Mouse (Mus musculus) limb, embryonic 11.5 days (tissue): ENCODE results near the gene Gm11111. TPM values are rescaled to one million over a fixed set of nuclear protein-coding genes. Genes with fewer than 3 reads are reported as not detected.
A peak's percentile ranks its signal among the peaks of the same experiment; 100 is the strongest.

Experiments used
- ATAC-seq: fragments of 200-750 bp; cut with Nextera tagmentation; 2 replicates; pipeline ENCODE4 v1.8.0; 2017; ENCODE audit warnings: low read depth; ENCODE audit not compliant: insufficient number of reproducible peaks, low FRiP score, low TSS enrichment
- DNase-seq: peaks from one replicate; pipeline ENCODE4 v3.0.0-alpha.2; 2015; ENCODE audit warnings: low spot score
- H3K27ac ChIP-seq: fragments of 300-500 bp; sonication (generic); replicated peaks from 2 replicates; pipeline ENCODE4 v1.5.1; 2014; ENCODE audit warnings: low read depth, mild to moderate bottlenecking, low read length
- H3K27me3 ChIP-seq: fragments of 300-500 bp; sonication (generic); 2 replicates; pipeline ENCODE4 v1.6.1; 2014; ENCODE audit warnings: mild to moderate bottlenecking, low read length, mixed read lengths; ENCODE audit not compliant: control insufficient read depth, insufficient read depth
- H3K36me3 ChIP-seq: fragments of 300-500 bp; sonication (generic); 2 replicates; pipeline ENCODE4 v1.6.1; 2014; ENCODE audit warnings: mild to moderate bottlenecking, low read length, moderate library complexity, mixed read lengths; ENCODE audit not compliant: control insufficient read depth, insufficient read depth
- H3K4me1 ChIP-seq: fragments of 300-500 bp; sonication (generic); 2 replicates; pipeline ENCODE4 v1.6.1; 2014; ENCODE audit warnings: low read length, mixed read lengths; ENCODE audit not compliant: control insufficient read depth, insufficient read depth
- H3K4me2 ChIP-seq: fragments of 300-500 bp; sonication (generic); 2 replicates; pipeline ENCODE4 v1.6.1; 2014; ENCODE audit warnings: low read depth, mild to moderate bottlenecking, moderate library complexity; ENCODE audit not compliant: severe bottlenecking
- H3K4me3 ChIP-seq: fragments of 300-500 bp; sonication (generic); 2 replicates; pipeline ENCODE4 v1.5.1; 2014; ENCODE audit warnings: low read depth, low read length
- H3K9ac ChIP-seq: fragments of 300-500 bp; sonication (generic); 2 replicates; pipeline ENCODE4 v1.6.1; 2014; ENCODE audit warnings: mild to moderate bottlenecking, low read length
- H3K9me3 ChIP-seq: fragments of 300-500 bp; sonication (generic); 2 replicates; pipeline ENCODE4 v1.6.1; 2016; ENCODE audit warnings: low read length; ENCODE audit not compliant: control insufficient read depth
- WGBS: fragments of 180-500 bp; shearing (Covaris S2); extraction: QIAGEN DNeasy Blood & Tissue Kit; methylation state at CpG from one replicate; pipeline ENCODE4 v1.1.7; 2014; 5-methylcytosine and 5-hydroxymethylcytosine counted together
- polyA plus RNA-seq: library from polyadenylated mRNA; unstranded; fragments of >200 nt; fragmentation: Nextera tagmentation; extraction: Ambion mirVana; gene quantifications from 2 replicates; pipeline ENCODE4 v1.2.1, GENCODE M21; 2014

Gm11111 gene
- polyA plus RNA-seq, 1 experiment from 2014 or later: not detected

DNA sequence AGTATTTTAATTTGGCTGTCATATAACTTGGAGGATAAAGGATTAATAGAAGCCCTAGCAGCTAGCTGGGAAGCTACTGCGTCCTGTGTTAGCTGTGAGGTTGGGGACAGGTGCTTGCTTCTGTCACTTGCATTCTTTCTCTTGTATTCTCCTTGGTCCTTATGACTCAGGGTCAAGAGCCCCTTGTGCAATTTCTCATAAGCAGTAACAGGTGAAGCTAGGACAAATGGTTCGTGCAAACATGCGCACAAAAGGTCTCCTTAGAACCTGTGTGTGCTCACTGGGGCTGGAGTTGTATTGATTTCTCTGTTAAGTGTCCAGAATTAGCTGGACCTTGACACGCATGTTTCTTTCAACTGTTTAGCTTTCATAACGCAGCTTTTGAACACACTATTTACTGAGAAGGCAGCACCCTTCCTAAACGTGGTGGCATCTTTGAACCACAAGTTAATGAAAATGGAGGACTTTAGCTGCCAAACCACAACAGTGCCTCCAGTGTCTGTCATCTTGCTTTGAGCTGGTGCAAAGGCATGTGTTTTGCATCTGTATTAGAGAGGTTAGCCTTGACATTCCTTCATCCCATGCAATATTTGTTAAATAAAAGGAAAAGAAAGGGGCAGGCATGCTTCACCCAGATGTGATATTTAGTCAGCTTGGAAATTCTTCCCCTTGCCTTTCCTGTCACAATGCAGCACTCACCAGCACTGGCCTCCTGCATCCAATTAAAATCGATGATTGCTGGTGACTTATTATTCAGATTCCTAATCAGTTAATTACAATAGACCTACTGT is 511 bp downstream of the Gm11111 start:
- H3K9me3 ChIP-seq: no peaks in the 10 kb centered on the region
- no peaks in the 10 kb centered on the region for H3K36me3 ChIP-seq
- no peaks in the 10 kb centered on the region for H3K27me3 ChIP-seq
- no peak overlapping the region for H3K9ac ChIP-seq
- no peak overlapping the region for H3K27ac ChIP-seq
- H3K4me3 ChIP-seq: no peak overlapping the region
- WGBS: 62% methylated on average over 7 of the region's 7 CpGs
- ATAC-seq (no peak), DNase-seq (no peak)
- H3K4me2 ChIP-seq: no peak overlapping the region
- no peaks in the 10 kb centered on the region for H3K4me1 ChIP-seq

DNA sequence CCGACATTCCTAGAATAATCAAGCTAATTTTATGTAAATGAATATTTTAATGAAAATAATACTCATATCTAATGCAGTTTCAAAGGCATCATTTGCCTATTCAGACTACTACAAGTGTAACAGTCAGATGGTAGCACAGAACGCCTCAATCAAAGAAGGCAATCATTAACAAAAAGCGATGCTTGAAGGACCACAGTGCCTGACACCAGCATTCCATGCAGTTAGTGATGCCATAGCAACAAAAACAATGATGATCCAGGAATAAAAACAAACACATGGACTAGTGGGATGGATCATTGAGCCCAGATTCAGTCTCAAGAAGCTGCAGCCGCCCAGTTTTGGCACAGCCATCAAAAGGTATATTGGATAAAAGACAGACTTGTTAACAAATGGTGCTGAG is 8.8 kb downstream of the Gm11111 start:
- Histone ChIP-seq H3K27ac (no peak overlapping the region), H3K36me3 (no peaks in the 10 kb centered on the region), H3K27me3 (no peaks in the 10 kb centered on the region), H3K9ac (no peak overlapping the region), H3K9me3 (no peaks in the 10 kb centered on the region), H3K4me2 (no peak overlapping the region), H3K4me3 (no peak overlapping the region), H3K4me1 (no peaks in the 10 kb centered on the region)
- ATAC-seq (no peak), DNase-seq (no peak)
- WGBS: 92% methylated on average over 4 of the region's 4 CpGs

DNA sequence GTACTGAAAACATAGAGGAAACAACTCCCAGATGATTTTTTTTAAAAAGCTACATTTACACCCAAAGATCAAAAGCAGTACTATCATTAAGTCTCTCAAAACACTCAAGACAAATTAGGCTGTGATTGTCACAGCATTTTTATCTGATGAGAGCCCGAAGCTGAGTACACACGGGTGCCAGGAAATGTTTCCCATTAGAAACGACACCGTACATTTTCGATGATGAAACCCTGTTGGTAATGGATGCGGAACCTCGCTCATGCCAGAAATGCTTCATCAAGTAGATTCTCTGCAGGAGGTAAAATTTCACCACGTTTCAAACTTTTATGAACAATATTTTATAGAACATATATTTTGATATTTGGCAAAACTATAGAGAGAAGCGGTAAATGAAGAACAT is 10.3 kb downstream of the Gm11111 start:
- Histone ChIP-seq H3K4me1 (no peaks in the 10 kb centered on the region), H3K9me3 (no peaks in the 10 kb centered on the region), H3K27ac (no peak overlapping the region), H3K27me3 (no peaks in the 10 kb centered on the region), H3K4me3 (no peak overlapping the region), H3K4me2 (no peak overlapping the region), H3K9ac (no peak overlapping the region), H3K36me3 (no peaks in the 10 kb centered on the region)
- DNase-seq (no peak), ATAC-seq (no peak)
- 77% methylated on average over 9 of the region's 9 CpGs for WGBS

DNA sequence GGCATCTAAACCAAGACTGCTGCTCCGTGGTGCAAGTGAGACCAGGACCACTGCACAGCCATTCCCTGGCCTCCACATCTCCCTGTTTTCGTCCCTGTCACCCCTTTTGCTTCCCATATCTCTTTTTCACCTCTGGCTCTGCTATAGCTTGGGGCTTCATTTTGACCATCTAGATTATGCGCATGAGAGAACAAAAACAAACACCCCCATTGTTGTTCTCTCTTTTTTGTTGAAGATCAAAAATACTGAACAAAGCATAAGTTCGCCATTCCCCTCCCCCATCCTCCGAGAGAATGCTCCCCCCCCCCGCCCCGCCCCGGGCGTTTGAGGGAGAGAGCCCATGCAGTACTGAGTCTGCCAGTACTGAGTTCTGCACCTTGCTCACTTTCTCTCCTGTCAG is 11.3 kb downstream of the Gm11111 start:
- DNase-seq (no peak), ATAC-seq (no peak)
- WGBS: 79% methylated on average over 9 of the region's 9 CpGs
- Histone ChIP-seq H3K9ac (no peak overlapping the region), H3K4me1 (no peaks in the 10 kb centered on the region), H3K27ac (no peak overlapping the region), H3K9me3 (no peaks in the 10 kb centered on the region), H3K4me2 (no peak overlapping the region), H3K36me3 (no peaks in the 10 kb centered on the region), H3K4me3 (no peak overlapping the region), H3K27me3 (no peaks in the 10 kb centered on the region)

DNA sequence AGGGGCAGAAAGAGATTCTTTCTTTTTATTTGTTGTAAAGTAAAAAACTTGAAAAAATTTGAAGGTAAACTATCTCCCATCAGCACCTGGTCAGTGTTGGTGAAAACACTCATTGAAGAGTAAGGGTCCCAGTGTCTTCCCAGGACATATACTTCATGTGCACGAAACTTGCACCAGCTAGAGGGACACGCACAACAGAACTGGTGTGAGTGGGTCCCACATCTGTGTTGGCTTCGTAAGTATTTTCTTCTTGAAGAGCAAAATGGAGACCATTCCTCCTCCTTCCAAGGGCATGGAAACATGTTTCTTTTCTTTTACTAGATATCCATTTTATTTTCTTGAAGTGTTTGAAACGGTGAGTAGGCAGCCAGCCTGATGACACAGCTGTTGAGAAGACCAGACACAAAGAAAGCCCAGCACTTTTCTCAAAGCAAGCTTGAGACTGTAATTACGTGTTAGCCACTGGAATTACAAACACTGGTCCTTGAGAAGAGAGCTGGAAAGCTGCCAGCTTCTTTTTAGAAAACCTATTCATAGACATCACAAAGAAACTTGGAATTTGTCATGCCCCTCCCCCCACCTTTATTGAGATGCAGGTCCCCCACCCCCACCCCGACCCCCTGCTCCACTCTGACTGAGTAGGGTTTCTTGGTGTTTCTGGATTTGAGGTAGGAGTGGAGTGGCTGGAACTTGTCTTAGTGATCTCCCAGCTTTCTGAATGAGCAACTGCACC is 14.1 kb downstream of the Gm11111 start:
- Histone ChIP-seq H3K4me1 (no peaks in the 10 kb centered on the region), H3K27ac (no peak overlapping the region), H3K9me3 (no peaks in the 10 kb centered on the region), H3K4me2 (no peak overlapping the region), H3K9ac (no peak overlapping the region), H3K36me3 (no peaks in the 10 kb centered on the region), H3K4me3 (no peak overlapping the region), H3K27me3 (no peaks in the 10 kb centered on the region)
- ATAC-seq (0 out of 2 replicates have a peak, but pooled peaks have one; percentile 21), DNase-seq (no peak)
- 64% methylated on average over 6 of the region's 6 CpGs for WGBS

DNA sequence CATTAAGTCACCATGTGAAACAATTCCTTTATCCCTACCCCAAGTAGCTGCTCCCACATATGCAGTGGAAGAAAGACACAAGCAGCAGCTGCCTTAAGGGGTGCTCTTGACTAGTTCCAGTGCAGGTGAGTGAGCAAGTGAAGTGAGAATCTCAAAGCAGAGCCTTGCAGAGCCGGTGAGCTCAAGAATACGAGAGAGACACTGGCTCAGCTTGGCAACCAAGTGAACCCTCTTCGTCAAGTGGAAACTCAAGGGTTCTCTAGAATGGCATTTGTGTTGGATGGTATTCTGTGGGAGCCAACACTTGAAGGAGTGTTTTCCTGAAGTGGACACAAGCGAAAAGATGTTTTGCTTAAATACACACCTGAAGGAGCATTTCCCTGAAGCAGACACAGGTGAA is 16.0 kb downstream of the Gm11111 start:
- no peaks in the 10 kb centered on the region for H3K9me3 ChIP-seq
- no peak for ATAC-seq
- no peak overlapping the region for H3K27ac ChIP-seq
- no peak for DNase-seq
- WGBS: 93% methylated on average over 4 of the region's 4 CpGs
- H3K4me1 ChIP-seq: no peaks in the 10 kb centered on the region
- no peaks in the 10 kb centered on the region for H3K36me3 ChIP-seq
- no peak overlapping the region for H3K4me3 ChIP-seq
- no peak overlapping the region for H3K9ac ChIP-seq
- no peaks in the 10 kb centered on the region for H3K27me3 ChIP-seq
- no peak overlapping the region for H3K4me2 ChIP-seq

DNA sequence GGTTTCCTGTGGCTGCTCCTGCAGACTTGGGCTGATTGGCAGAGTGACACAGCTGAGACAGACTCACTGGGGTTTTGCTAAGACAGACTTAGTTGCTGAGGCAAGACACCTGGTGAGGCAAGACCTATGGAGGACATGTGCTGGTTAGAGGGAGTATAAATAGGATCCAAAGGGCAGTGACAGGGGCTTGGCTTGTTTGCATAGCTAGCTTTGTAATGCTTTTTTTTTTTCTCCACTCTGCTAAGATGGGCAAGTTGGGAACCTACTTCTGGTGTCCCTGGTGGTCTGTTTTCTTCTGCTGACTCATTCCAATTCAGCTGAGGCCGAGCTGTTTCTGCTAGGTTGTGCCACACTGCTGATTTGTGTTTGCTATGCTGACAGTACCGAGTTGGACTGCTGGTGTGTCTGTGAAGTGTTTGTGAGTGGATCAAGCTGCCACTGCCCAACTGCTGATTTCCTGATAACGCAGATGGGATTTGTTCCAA is 16.6 kb downstream of the Gm11111 start:
- WGBS: 68% methylated on average over 3 of the region's 3 CpGs
- H3K4me3 ChIP-seq: no peak overlapping the region
- DNase-seq: no peak
- H3K4me1 ChIP-seq: no peaks in the 10 kb centered on the region
- H3K4me2 ChIP-seq: no peak overlapping the region
- ATAC-seq: no peak
- H3K9ac ChIP-seq: no peak overlapping the region
- H3K27me3 ChIP-seq: no peaks in the 10 kb centered on the region
- no peaks in the 10 kb centered on the region for H3K9me3 ChIP-seq
- no peaks in the 10 kb centered on the region for H3K36me3 ChIP-seq
- H3K27ac ChIP-seq: no peak overlapping the region

DNA sequence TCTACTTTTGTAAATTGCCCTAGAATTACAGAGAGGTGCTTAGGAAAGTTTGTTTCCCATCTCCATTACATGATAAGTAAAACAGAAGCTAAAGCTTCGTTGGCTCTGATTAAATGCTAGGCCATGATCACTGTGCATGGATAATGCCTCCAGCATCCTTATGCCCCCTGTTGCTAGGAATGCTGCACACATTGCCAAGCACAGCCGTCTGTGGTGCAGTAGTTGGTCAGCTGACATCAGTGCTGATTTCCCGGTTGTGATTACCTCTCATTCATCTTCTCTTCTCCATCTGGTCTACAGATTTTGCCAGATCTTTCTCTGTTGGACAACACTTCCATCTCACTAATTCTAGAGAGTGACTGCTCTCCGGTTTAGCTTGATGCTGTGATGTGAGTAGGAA is 19.9 kb downstream of the Gm11111 start:
- no peak overlapping the region for H3K4me2 ChIP-seq
- no peaks in the 10 kb centered on the region for H3K4me1 ChIP-seq
- DNase-seq (no peak), ATAC-seq (no peak)
- WGBS: 59% methylated on average over 4 of the region's 4 CpGs
- H3K9me3 ChIP-seq: no peaks in the 10 kb centered on the region
- no peak overlapping the region for H3K9ac ChIP-seq
- no peak overlapping the region for H3K27ac ChIP-seq
- no peak overlapping the region for H3K4me3 ChIP-seq
- H3K36me3 ChIP-seq: no peaks in the 10 kb centered on the region
- H3K27me3 ChIP-seq: no peaks in the 10 kb centered on the region
